Mouse (Mus musculus): ENCODE measurements around the gene Map3k13.

DNA sequence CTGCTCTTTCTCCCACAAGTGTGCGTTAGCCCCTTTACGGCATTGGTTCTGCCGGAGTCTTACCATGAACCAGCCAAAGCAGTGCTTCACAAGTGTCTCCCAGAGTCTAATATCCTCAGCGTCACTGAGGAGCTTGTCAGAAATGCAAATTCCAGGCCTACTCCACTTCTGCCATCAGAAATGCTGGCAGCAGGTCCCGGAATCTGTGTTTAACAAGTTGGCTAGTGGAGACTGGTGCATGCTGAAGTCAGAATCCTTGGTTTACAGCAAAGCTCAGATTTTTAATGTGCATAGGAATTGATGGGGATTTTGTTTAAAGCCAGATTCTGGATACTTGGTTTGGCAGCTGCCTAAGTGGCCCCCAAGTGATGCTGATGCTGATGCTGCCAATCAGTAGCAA lies 62.0 kb downstream of the Map3k13 start:
- TF ChIP-seq CTCF (IDR thresholded peaks at IDR 0.05; ENCODE audit: control insufficient read depth, insufficient read depth, insufficient read length) (no peak), MYOD1 (IDR thresholded peaks at IDR 0.05; ENCODE audit: control insufficient read depth, insufficient read length, low read depth) (no peak), MAX (IDR thresholded peaks at IDR 0.05) (no peak), CEBPB (IDR thresholded peaks at IDR 0.05; ENCODE audit: low read depth) (no peak)
